Mouse (Mus musculus) bone marrow, adult 2 months (tissue): ENCODE data around the gene Cacna2d4.

ENCODE experiments used
- CTCF ChIP-seq: fragments of 200-500 bp; IDR thresholded peaks from 2 replicates; pipeline ENCODE4 v1.5.1; 2011; ENCODE audit warnings: low read length, control low read depth; ENCODE audit not compliant: control insufficient read depth, insufficient read depth
- POLR2A ChIP-seq: fragments of 200-500 bp; IDR thresholded peaks from 2 replicates; pipeline ENCODE4 v1.6.1; 2011; ENCODE audit warnings: low read depth, mild to moderate bottlenecking, control low read depth, low read length, borderline replicate concordance; ENCODE audit not compliant: control insufficient read depth

GRCm38 (mm10) chr6:119280761-119281160 lies 44.4 kb downstream of the Cacna2d4 start:
- TF ChIP-seq CTCF (no peak), POLR2A (no peak)
